Mouse (Mus musculus) megakaryocyte-erythroid progenitor cell, adult 5-6 weeks (primary cell): Measurements from ENCODE around the gene Cetn2. TPM values are rescaled to one million over a fixed set of nuclear protein-coding genes. Genes with fewer than 3 reads are reported as not detected.

Experiments used
- ATAC-seq: replicated peaks from 2 replicates; pipeline ENCODE4 v1.8.0; 2016; ENCODE audit warnings: mild to moderate bottlenecking, inconsistent platforms; ENCODE audit not compliant: severe bottlenecking, poor library complexity, low FRiP score, low TSS enrichment
- total RNA-seq, 2 experiments: library from RNA; stranded (forward) in 1 of 2; stranded (reverse) in 1 of 2; fragments of 200-1000, 215-1000 nt in 1 of 2; fragments of >200 nt in 1 of 2; fragmentation: Nextera tagmentation in 1 of 2; gene quantifications; 2 replicates each; pipeline ENCODE4 v1.2.3; 2014 to 2017

Cetn2 gene
- total RNA-seq (2014; fragmentation: Nextera tagmentation) (40.3 and 76.2 TPM in 2 replicates), total RNA-seq (2017) (90.8 and 114 TPM in 2 replicates)

DNA sequence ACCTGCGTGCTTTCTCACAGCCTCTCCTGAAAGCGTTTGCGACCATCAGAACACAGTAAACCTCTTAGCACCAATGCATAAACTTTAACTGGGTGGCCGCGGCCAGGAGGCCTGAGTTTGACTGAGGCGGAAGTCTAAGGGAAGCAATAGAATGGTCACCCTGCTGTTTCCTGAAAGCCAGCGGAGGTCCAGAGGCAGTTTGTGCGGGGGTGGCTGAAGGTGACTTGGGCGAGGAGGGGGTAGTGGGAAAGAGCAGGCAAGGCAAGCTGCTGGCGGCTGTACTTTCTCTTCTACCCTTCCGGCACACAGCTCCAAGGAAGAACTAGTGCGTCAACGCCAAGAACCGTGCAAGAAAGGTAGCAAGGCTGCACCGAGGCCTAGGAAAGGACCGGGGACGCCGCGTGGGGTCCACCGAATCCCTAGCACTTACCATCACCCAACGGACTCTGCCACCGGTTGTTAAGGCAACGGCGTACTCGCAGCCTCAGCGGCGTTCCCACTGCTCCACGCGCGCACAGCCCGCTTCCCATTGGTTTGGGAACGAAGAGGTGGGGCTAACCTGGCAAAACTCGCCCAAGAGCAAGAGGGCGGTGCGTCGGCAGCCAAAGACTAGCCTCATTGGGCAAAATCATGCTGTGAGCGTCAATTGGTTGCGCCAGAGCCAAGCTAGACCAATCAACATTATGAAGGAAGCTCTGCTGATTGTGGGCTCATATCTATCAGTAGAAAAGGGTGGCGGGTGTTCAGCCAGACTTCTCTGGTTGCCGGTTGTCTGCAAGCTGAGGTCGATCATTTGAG lies at the start of gene Cetn2, which contains the start of gene Nsdhl:
Cetn2 (minus strand) TSS at position 528 of the 798 bp plus-strand sequence.
Nsdhl (plus strand) TSS at position 674 of the 798 bp plus-strand sequence.
- ATAC-seq, result peak; percentile 100

DNA sequence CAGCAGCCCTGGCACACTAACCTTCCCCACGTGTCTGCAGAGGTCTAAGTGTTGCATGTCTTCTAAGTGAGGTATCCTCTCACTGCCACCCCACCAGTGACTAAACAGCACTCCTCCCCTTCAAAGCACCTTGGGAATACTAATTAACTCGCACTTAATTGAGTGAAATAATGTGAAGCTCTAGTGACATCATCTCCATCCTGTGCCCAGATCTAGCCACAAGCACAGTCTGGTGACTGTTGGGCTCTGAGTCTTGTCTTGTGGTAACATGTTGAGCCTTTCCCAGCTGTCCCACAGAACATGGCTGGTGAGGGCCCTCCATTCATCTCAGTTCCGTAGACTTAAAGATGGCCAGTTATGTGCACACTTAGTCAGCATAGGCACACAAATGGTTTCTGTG lies 44.5 kb upstream of the Cetn2 start:
- ATAC-seq, result no peak

GRCm38 (mm10) chrX:72961511-72961910 lies 43.3 kb upstream of the Cetn2 start:
- no peak for ATAC-seq

DNA sequence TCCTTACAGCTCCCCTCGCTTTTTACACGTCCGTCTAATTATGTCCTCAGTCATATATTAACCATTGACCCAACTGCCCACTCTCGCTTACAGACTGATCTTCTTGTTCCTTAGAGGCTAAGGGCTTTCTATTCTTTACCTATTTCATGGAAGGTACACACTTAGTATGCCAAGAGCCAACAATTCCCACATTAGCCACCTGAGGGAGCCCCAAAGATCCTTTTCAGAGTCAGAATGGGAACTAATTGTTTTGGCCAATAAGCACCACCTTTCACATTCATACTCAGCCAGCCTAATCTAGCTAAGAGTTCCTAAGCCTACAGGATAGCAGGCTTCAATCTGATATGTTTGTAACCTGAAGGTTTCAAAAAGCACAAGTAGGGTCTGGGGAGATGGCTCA lies 42.2 kb upstream of the Cetn2 start:
- ATAC-seq, result no peak

DNA sequence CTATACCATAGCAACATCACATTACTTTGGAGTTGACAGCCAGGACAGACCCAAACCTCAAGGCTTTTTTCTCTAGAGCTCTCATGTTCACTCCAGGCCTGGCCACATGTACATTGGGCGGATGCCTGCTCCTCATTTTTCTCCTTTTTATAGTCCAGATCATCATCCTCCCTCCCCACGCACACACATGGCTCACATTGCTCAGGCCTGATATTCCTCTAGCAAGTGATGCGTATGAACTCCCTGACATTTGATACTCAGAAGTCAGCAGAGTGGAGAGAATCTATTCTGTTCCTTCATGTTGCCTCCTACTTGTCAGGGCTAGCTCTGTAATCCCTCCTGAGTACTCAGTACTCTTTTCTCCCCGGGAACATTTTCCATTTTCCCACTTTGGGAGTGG lies 38.3 kb upstream of the Cetn2 start:
- no peak for ATAC-seq

DNA sequence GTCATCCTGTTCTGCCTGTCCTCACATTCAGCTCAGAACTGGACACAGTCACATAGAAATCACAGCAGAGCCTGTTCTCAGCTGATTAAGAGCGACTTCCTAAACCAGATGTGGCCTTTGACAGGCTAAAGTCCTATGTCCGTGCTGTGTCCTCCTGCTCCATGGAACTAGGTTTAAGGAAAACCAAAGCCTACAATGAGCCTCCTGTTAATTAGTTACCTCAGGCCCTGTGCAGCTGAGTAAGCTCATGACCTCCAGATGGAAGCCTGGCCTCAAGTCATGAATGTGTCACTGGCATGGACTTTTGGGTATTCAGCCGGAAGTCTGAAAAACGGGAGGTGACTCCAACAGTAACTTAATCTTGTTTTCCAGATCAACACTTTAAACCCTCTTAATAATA lies 35.3 kb upstream of the Cetn2 start:
- no peak for ATAC-seq

DNA sequence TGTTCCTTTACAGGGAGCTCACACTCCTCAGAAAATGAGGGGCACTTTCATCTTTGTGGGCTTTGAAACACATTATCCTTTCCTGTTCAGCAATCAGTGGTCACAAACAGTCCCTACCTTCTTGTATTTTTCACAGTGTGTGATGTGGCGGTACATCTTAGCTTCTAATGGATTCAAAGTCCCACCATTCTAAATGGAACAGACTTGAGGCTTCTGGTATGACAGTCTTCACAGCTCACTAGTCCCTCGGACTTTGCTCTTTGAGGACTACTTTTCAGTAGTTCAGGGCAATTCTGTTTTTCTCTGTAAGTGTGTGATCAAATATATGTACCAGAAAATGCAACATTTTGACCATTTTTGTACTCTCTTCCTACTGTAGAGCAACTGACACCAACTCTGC lies 3.2 kb upstream of the Cetn2 start:
- ATAC-seq, result no peak

- no peak for ATAC-seq
Measured at GRCm38 (mm10) chrX:72918682-72919059, 460 bp upstream of the Cetn2 start.

DNA sequence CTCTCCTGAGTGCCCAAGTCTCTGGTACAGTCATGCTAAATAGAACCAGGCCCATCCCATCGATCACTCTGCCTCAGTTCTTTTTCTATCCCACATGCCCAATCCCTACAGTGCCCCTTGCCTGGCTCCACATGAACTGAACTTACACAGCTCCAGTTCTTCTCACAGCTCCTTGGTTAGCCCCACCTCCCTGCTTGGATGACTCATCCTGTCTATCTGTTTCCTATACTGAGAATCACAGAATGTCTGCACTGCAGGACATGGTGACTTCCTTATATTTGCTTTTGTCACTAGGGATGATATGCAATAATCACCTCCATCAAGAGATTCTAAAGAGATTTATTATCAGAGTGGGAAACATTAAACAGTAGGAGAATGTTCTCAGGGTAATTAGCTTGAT lies 6.6 kb downstream of the Cetn2 start:
- no peak for ATAC-seq

GRCm38 (mm10) chrX:72908404-72908741 lies 9.8 kb downstream of the Cetn2 start:
- no peak for ATAC-seq

GRCm38 (mm10) chrX:72907619-72908403 lies 10.4 kb downstream of the Cetn2 start:
- ATAC-seq, result no peak

- no peak for ATAC-seq
Measured at GRCm38 (mm10) chrX:72902530-72902929, 15.7 kb downstream of the Cetn2 start.

GRCm38 (mm10) chrX:72896055-72896437 lies 22.2 kb downstream of the Cetn2 start:
- no peak for ATAC-seq

GRCm38 (mm10) chrX:72895388-72896054 lies 22.7 kb downstream of the Cetn2 start:
- no peak for ATAC-seq

Other genes with a start within 250 kb of the Cetn2 start
- gene Gabrq, start 93.2 kb downstream of the Cetn2 start, total RNA-seq (2014; fragmentation: Nextera tagmentation), result not detected in 2 replicates
- not detected in 2 replicates for gene Gabrq, start 93.2 kb downstream of the Cetn2 start, total RNA-seq (2017)
- gene Nsdhl, start 146 bp upstream of the Cetn2 start, total RNA-seq (2014; fragmentation: Nextera tagmentation), result 12.9 and 16.6 TPM in 2 replicates
- 22.1 and 22.2 TPM in 2 replicates for gene Nsdhl, start 146 bp upstream of the Cetn2 start, total RNA-seq (2017)
- gene Zfp185, start 68.9 kb upstream of the Cetn2 start, total RNA-seq (2014; fragmentation: Nextera tagmentation), result 5.6 TPM in 1 of 2 replicates, not detected in the other
- not detected in 2 replicates for gene Zfp185, start 68.9 kb upstream of the Cetn2 start, total RNA-seq (2017)
- gene Pnma5, start 118.7 kb upstream of the Cetn2 start, total RNA-seq (2014; fragmentation: Nextera tagmentation), result not detected in 2 replicates
- gene Pnma5, start 118.7 kb upstream of the Cetn2 start, total RNA-seq (2017), result not detected in 2 replicates
- gene Pnma3, start 146.4 kb upstream of the Cetn2 start, total RNA-seq (2014; fragmentation: Nextera tagmentation), result not detected in 2 replicates
- not detected in 2 replicates for gene Pnma3, start 146.4 kb upstream of the Cetn2 start, total RNA-seq (2017)
- 12.6 and 21.7 TPM in 2 replicates for gene Xlr4a, start 164.1 kb upstream of the Cetn2 start, total RNA-seq (2014; fragmentation: Nextera tagmentation)
- 30.9 and 41.9 TPM in 2 replicates for gene Xlr4a, start 164.1 kb upstream of the Cetn2 start, total RNA-seq (2017)
- gene Xlr3a, start 178.7 kb upstream of the Cetn2 start, total RNA-seq (2014; fragmentation: Nextera tagmentation), result 1.2 and 4.0 TPM in 2 replicates
- gene Xlr3a, start 178.7 kb upstream of the Cetn2 start, total RNA-seq (2017), result 15.0 TPM in 1 of 2 replicates, not detected in the other
- not detected in 2 replicates for gene Gm14685, start 198.6 kb upstream of the Cetn2 start, total RNA-seq (2014; fragmentation: Nextera tagmentation)
- gene Gm14685, start 198.6 kb upstream of the Cetn2 start, total RNA-seq (2017), result not detected in 2 replicates
- not detected in 2 replicates for gene Xlr5b, start 230.4 kb upstream of the Cetn2 start, total RNA-seq (2014; fragmentation: Nextera tagmentation)
- not detected in 2 replicates for gene Xlr5b, start 230.4 kb upstream of the Cetn2 start, total RNA-seq (2017)
- gene DXBay18, start 231.0 kb upstream of the Cetn2 start, total RNA-seq (2014; fragmentation: Nextera tagmentation), result not detected in 2 replicates
- not detected in 2 replicates for gene DXBay18, start 231.0 kb upstream of the Cetn2 start, total RNA-seq (2017)